Mouse (Mus musculus) heart, postnatal 10 days (tissue): ENCODE data around the gene Zfc3h1. TPM values are rescaled to one million over a fixed set of nuclear protein-coding genes. Genes with fewer than 3 reads are reported as not detected.
A peak's percentile ranks its signal among the peaks of the same experiment; 100 is the strongest.

Experiments used
- DNase-seq, 2 experiments: peaks; one replicate each; pipeline ENCODE4 v3.0.0; 2021
- intact Hi-C: fragments of 180-260 bp; cut with DNase I; formaldehyde crosslinking; loops from one replicate; pipeline ENCODE4 v1.15.1; 2025
- total RNA-seq, 2 experiments: library from RNA; stranded (reverse); gene quantifications; 2 replicates each; pipeline ENCODE4 v1.2.3; 2021

Gene Zfc3h1
- total RNA-seq, 2 experiments from 2014 or later, result 23.4 to 24.5 TPM

DNA sequence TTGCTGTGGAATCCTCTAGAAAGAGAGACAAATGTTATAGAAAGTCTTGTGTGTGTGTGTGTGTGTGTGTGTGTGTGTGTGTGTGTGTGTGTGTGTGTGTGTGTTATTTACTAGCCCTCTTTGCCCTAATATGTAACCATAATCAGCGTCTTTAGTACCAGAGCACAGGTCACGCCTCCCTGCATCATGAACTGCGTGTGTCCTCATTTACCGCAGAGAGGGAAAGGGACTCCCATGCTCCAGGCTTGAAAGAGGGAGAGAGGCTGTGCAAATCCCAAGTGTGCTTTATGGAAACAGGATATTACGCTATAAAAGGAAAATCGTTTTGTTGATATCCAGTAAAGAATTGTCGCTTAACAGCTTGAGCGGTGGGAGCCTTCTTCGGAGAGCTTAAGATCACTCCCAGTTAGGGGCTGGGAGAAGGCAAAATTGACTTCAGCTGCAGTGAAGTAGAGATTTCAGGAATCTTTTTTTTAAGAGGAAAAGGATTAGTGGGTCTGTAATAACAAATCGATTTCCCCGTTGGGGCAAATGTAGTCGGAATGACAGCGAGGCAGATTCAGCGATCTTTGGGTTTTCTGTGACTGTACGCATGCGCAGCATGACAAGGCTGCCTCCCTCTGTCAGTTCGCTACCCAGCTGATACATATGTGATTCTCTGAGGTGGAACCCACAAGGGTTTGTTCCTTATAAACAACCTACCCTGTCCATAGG, 86.0 kb downstream of the Zfc3h1 start:
- peak in 1 of 2 experiments; percentile 14 for DNase-seq
- intact Hi-C loops, result no loop called here

DNA sequence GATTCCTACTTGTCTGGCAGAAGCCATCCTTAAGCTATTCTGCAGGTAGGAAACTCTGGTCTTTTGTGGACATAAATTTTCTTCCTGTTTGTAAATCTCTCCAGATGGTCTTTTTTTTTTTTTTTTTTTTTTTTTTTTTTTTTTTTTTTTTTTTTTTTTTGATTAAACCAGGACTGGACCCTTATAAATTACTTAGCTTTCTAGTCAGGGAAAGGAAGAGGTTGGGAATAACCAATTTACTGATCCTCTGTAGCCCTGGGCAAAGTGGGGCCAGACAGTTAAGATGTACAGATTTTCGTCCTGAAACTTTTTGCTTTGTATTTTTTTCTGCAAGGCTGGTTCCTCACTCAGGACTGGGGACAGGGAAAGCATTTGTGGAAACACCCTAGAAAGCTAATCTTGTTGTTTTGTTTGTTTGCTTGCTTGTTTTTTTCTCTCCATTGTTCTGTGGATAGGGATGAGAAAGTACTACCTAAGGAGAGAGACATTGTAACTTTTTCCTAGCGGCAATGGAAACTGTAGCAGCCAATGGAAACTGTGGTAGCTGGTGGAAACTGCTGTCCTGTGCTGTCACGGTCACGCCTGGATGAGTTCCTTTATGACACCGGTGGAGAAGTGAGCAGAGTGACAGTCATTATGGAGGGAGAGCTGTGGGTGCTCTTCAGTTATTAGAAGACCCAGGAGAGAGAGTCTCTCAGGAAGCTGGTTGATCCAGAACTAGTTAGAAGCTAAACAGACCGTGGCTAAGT, 88.6 kb downstream of the Zfc3h1 start:
- DNase-seq, result no peak
- intact Hi-C loops, result no loop called here

DNA sequence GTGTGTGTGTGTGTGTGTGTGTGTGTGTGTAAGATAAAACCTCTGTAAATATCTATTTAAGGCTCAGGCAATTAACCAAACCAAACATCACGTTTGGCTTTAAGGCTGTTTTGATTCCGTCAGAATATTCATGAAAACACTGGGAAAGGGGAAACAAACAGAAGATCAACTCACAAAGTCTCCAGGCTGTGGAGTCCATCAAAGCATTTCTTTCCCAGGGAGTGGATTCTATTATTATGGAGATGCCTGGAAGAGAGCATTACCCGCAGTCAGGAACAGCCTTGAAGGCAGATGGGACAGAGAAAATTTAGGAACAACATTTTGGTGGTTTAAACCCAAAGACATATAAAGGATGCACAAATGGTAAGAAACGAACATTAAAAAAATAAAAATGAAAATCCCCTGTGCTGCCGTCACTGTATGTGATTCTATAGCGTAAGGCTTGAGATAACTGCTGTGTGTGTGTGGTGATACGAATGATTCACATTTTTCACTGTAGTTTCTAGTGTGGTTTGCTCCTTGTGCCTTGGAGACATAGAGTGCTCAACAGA, 90.3 kb downstream of the Zfc3h1 start:
- no peak for DNase-seq
- intact Hi-C loops, result no loop called here

DNA sequence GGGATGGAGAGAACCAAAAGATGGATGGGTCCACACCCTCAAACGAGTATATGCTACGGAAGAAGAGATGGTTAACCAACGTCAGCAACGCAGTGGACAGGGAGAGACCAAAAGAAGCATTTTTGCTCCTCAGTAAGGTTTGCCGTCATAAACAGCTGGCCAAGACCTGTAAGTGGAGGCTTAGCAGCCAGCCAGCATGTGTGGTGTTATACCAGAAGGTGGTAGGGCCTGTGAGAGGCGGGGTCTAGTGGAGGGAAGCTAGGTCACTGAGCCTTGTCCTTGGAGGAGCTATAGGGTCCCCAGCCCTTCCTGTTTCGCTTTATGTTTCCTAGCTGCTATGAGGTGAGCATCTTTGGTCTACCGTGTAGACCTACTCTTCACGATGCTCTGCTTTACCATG, 91.7 kb downstream of the Zfc3h1 start:
- DNase-seq, result no peak
- intact Hi-C loops, result no loop called here

DNA sequence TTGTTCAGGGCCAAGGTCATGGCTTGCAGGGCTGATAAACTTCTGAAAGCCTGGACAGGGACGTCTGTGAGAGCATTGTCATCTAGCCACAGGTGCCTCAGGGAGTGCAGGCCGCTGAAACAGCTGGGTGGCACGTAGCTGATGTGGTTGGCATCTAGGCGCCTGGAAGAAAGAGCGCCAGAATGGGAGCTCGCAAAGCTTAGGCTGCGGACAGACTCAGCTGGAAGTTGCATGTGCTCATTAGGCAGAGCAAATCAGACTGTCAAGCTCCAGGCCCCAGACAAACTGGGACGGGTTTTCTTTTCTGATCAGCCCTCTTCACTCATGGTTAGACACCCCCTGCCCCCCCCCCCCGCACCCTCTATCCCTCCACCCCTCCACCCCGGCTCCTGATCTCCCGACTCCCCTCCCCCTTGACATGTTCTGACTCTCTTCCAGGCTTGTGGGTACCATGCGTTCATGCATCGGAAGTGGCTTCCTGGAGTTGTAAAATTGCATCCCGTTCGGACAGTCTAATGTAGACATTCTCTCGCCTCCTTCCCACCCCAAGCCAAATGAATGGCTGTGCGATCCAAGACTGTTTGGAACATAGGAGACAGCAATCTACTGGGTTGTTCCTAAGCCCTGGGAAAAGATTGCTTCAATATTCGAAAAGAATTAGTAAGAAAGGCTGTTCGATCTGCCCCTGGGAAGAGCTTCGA, 93.8 kb downstream of the Zfc3h1 start:
- no peak for DNase-seq
- intact Hi-C loops, result no loop called here

Other genes with a start within 250 kb of the Zfc3h1 start
- not detected for gene Tph2, start 199.9 kb upstream of the Zfc3h1 start, total RNA-seq
- 10 to 100 TPM; 51.4 to 51.9 TPM for gene Tbc1d15, start 133.5 kb upstream of the Zfc3h1 start, total RNA-seq
- 10 to 100 TPM; 67.8 to 68.6 TPM for gene Rab21, start 69.4 kb upstream of the Zfc3h1 start, total RNA-seq
- gene Tmem19, start 22.5 kb upstream of the Zfc3h1 start, total RNA-seq, result 10 to 100 TPM; 16.0 to 20.7 TPM
- 1 to 10 TPM; 6.5 to 8.2 TPM for gene Thap2, start 516 bp upstream of the Zfc3h1 start, total RNA-seq
- gene A930009A15Rik, start 185.0 kb downstream of the Zfc3h1 start, total RNA-seq, result not detected
- gene Lgr5, start 202.8 kb downstream of the Zfc3h1 start, total RNA-seq, result under 1 TPM; 0.10 to 0.42 TPM